Mouse (Mus musculus) kidney, postnatal 0 days (tissue): ENCODE measurements around the gene 4930539E08Rik. TPM values are rescaled to one million over a fixed set of nuclear protein-coding genes. Genes with fewer than 3 reads are reported as not detected.

ENCODE experiments used
- ATAC-seq: fragments of 200-750 bp; cut with Nextera tagmentation; replicated peaks from 2 replicates; pipeline ENCODE4 v1.8.0; 2017; ENCODE audit warnings: low read depth, moderate number of reproducible peaks, moderate TSS enrichment, moderate library complexity; ENCODE audit not compliant: low FRiP score
- DNase-seq: peaks from one replicate; pipeline ENCODE4 v3.0.0-alpha.2; 2016; ENCODE audit warnings: low spot score
- H3K27ac ChIP-seq: fragments of 300-500 bp; sonication (generic); 2 replicates; pipeline ENCODE4 v1.5.1; 2014; ENCODE audit warnings: mild to moderate bottlenecking
- H3K27me3 ChIP-seq: fragments of 300-500 bp; sonication (generic); 2 replicates; pipeline ENCODE4 v1.6.1; 2014; ENCODE audit warnings: low read length, mixed read lengths; ENCODE audit not compliant: insufficient read depth
- H3K36me3 ChIP-seq: fragments of 300-500 bp; sonication (generic); 2 replicates; pipeline ENCODE4 v1.6.1; 2014; ENCODE audit warnings: low read length, mixed read lengths; ENCODE audit not compliant: insufficient read depth
- H3K4me1 ChIP-seq: fragments of 300-500 bp; sonication (generic); replicated peaks from 2 replicates; pipeline ENCODE4 v1.6.1; 2014; ENCODE audit warnings: antibody characterized with exemption, low read length, mixed read lengths; ENCODE audit not compliant: insufficient read depth
- H3K4me2 ChIP-seq: fragments of 300-500 bp; sonication (generic); 2 replicates; pipeline ENCODE4 v1.6.1; 2014; ENCODE audit warnings: mild to moderate bottlenecking, low read length, moderate library complexity, mixed read lengths
- H3K4me3 ChIP-seq: fragments of 300-500 bp; sonication (generic); replicated peaks from 2 replicates; pipeline ENCODE4 v1.5.1; 2014; ENCODE audit warnings: low read depth, low read length
- H3K9ac ChIP-seq: fragments of 300-500 bp; sonication (generic); 2 replicates; pipeline ENCODE4 v1.6.1; 2014; ENCODE audit warnings: low read depth, low read length
- H3K9me3 ChIP-seq: fragments of 300-500 bp; sonication (generic); replicated peaks from 2 replicates; pipeline ENCODE4 v1.6.1; 2016; ENCODE audit warnings: low read length, inconsistent platforms, mixed read lengths
- CTCF ChIP-seq: IDR thresholded peaks from 2 replicates; pipeline ENCODE4 v1.5.1; 2016; ENCODE audit warnings: antibody characterized with exemption, low read depth, mild to moderate bottlenecking, moderate library complexity
- WGBS: fragments of 180-500 bp; shearing (Covaris S2); extraction: QIAGEN DNeasy Blood & Tissue Kit; methylation state at CpG from one replicate; pipeline ENCODE4 v1.1.7; 2014; 5-methylcytosine and 5-hydroxymethylcytosine counted together
- polyA plus RNA-seq: library from polyadenylated mRNA; unstranded; fragments of >200 nt; fragmentation: Nextera tagmentation; extraction: Ambion mirVana; gene quantifications from 2 replicates; pipeline ENCODE4 v1.2.1, GENCODE M21; 2015

4930539E08Rik gene
- polyA plus RNA-seq, 1 experiment from 2014 or later, result 0.41 TPM

DNA sequence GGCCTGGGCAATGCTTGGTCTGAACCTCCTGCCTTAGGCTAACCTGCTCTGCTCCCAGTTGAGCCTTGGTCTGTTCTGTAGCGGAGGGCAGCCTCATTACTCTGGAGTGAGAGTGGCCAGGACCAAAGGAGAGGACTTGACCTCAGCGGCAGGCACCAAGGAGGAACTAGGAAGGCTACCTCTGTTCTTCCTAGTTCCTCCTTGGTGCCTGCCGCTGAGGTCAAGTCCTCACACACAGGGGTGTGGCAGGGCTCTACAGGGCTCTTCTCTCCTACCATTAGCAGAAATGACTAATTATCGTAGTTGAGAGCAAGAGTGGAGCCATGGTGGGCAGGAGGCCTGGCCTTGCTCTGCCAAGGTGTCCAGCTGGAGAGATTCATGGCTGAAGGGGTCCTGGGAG is 47.7 kb downstream of the 4930539E08Rik start:
- no peak overlapping the region for H3K27ac ChIP-seq
- no peak for ATAC-seq
- TF ChIP-seq CTCF, result no peak

DNA sequence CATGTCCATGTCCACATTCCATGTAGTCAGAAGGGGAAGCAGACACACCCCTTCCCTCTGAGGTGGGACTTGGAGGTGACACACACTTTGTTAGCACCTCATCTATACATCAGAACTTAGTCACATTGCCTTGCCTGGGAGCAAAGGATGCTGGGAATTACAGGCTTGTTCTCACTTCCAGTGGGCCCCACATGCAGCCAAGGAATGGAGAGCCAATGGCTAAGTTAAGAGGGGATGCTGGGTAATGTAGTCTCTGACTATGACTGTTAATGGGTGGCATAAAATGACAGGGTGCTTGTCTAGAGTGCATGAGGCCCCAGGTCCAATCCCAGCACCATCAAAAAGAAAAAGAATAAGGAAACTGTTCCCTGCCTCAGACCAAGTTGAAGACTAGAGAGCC is 48.2 kb downstream of the 4930539E08Rik start:
- H3K4me3 ChIP-seq, result no peak overlapping the region
- ATAC-seq (no peak), DNase-seq (no peak)
- no peaks in the 10 kb centered on the region for H3K27me3 ChIP-seq
- H3K4me2 ChIP-seq, result no peak overlapping the region
- no peak overlapping the region for H3K27ac ChIP-seq
- no peaks in the 10 kb centered on the region for H3K36me3 ChIP-seq
- TF ChIP-seq CTCF, result no peak
- no peaks in the 10 kb centered on the region for H3K9me3 ChIP-seq
- H3K9ac ChIP-seq, result no peak overlapping the region
- H3K4me1 ChIP-seq, result no peaks in the 10 kb centered on the region

More for the DNA sequence above, 47.7 kb downstream of the 4930539E08Rik start:
- H3K36me3 ChIP-seq, result no peaks in the 10 kb centered on the region
- no peak overlapping the region for H3K4me3 ChIP-seq
- no peak overlapping the region for H3K9ac ChIP-seq
- WGBS, result 84% methylated on average over 4 of the region's 4 CpGs
- no peak for DNase-seq
- no peaks in the 10 kb centered on the region for H3K4me1 ChIP-seq
- no peaks in the 10 kb centered on the region for H3K9me3 ChIP-seq
- H3K27me3 ChIP-seq, result no peaks in the 10 kb centered on the region
- no peak overlapping the region for H3K4me2 ChIP-seq

DNA sequence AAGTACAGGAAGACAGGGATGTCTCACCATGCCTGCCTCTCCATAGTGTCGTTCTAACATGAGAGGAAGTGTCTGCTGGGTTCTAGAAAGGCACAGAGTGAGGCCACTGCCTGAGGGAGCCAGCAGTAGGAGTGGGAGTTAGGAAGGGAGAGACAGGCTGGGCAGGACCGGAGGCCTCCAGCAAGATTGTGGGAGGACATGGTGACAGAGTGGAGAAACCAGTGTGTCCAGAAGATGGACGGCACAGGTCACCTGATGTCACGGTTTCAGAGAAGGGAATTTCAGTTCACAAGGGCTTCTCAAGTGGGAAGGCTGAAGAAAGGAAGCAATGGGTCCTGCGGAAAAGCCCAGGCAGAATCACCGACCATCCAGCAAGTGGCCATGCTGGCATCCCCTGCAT is 50.7 kb downstream of the 4930539E08Rik start:
- no peaks in the 10 kb centered on the region for H3K9me3 ChIP-seq
- no peak overlapping the region for H3K9ac ChIP-seq
- TF ChIP-seq CTCF, result no peak
- H3K4me3 ChIP-seq, result no peak overlapping the region
- H3K27ac ChIP-seq, result no peak overlapping the region
- H3K36me3 ChIP-seq, result no peaks in the 10 kb centered on the region
- DNase-seq, result no peak
- no peaks in the 10 kb centered on the region for H3K27me3 ChIP-seq
- no peaks in the 10 kb centered on the region for H3K4me1 ChIP-seq
- H3K4me2 ChIP-seq, result no peak overlapping the region
- no peak for ATAC-seq
- 28% methylated on average over 6 of the region's 6 CpGs for WGBS

DNA sequence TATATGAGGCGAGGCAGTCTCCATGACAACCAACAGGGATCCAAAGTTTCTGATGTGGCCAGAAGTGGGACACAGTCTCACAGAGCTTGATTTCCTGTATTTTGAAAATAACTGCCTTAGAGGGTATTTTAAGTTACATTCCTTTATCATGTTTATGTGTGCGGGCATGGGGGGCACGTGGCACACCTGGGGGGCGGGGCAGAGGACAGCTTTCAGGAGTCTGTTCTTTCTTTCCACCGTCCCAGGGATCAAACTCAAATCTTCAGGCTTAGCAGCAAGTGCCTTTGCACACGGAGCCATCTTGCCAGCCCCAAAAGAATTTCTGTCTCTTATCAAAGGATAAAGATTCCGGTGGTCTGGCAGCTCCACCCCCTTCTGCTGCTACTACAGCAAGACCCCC is 51.2 kb downstream of the 4930539E08Rik start:
- Histone ChIP-seq H3K4me1 (no peaks in the 10 kb centered on the region), H3K36me3 (no peaks in the 10 kb centered on the region), H3K27me3 (no peaks in the 10 kb centered on the region), H3K9me3 (no peaks in the 10 kb centered on the region), H3K9ac (no peak overlapping the region), H3K4me3 (no peak overlapping the region), H3K4me2 (no peak overlapping the region), H3K27ac (no peak overlapping the region)
- no peak for TF ChIP-seq CTCF
- no peak for DNase-seq
- no peak for ATAC-seq
- WGBS, result 75% methylated on average over 7 of the region's 7 CpGs

DNA sequence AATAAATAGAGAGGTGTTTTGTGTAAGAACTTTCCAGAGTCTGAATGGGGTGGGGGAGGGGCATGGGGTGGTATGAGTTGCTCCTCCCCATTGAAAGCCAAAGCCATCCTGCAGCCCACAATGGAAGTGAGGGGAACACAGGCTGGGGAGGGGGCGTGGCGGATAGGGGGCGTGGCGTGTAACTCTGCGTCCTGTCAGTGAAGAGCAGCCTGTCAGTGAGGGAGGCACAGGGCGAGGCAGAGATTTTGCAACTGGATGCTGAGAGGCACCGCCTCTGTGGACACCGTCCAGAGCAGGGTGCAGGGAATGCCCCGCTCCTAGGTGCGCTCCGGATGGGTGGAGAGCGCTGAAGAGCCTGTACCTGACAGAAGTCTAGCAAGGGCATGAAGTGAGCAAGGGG is 56.9 kb downstream of the 4930539E08Rik start, which contains the start of gene Pnpla1:
TSS of gene Pnpla1 (plus strand) at position 207 of the 400 bp plus-strand sequence.
- H3K27ac ChIP-seq, result no peak within 1 kb of the TSS
- ATAC-seq (peak; percentile 29; the same call in 1 of the 2 replicates), DNase-seq (no peak)
- no peaks in the 10 kb centered on the region for H3K4me1 ChIP-seq
- 36% methylated on average over 12 of the region's 12 CpGs for WGBS
- TF ChIP-seq CTCF, result no peak
- no peak within 1 kb of the TSS for H3K4me2 ChIP-seq
- no peaks in the 10 kb centered on the region for H3K36me3 ChIP-seq
- no peak within 1 kb of the TSS for H3K9ac ChIP-seq
- H3K9me3 ChIP-seq, result peaks cover 5% of the 10 kb centered on the region; the same call in 1 of the 2 replicates
- no peaks in the 10 kb centered on the region for H3K27me3 ChIP-seq
- H3K4me3 ChIP-seq, result no peak within 1 kb of the TSS

DNA sequence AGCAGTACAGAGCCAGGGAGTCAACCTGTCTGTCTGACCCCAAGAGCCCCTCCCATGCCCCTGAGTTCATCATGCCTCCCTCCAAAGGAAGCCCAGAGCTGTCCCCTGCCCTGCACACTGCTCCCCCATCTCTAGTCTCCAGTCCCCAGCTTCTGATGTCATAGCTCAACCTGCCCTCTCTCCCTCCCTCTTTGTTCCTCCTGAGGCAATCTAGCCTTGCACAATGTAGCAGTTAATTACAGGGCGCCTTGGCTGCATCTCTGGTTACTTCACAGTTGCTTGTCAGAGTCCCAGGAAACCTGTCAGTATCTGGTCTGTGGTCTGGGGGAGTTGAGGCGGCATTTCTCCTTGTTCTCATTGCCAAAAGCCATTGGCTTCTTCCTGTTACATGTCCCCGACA is 59.1 kb downstream of the 4930539E08Rik start:
- no peak overlapping the region for H3K27ac ChIP-seq
- TF ChIP-seq CTCF, result no peak
- DNase-seq (peak; percentile 71), ATAC-seq (0 out of 2 replicates have a peak, but pooled peaks have one; percentile 57)
- H3K36me3 ChIP-seq, result no peaks in the 10 kb centered on the region
- H3K9ac ChIP-seq, result no peak overlapping the region
- H3K9me3 ChIP-seq, result peaks cover 5% of the 10 kb centered on the region; the same call in 1 of the 2 replicates
- 22% methylated on average over 3 of the region's 3 CpGs for whole genome bisulfite sequencing
- H3K4me2 ChIP-seq, result no peak overlapping the region
- no peak overlapping the region for H3K4me3 ChIP-seq
- no peaks in the 10 kb centered on the region for H3K27me3 ChIP-seq
- H3K4me1 ChIP-seq, result no peaks in the 10 kb centered on the region
